Mouse (Mus musculus) 3T3-L1 (cell line): ENCODE measurements at regions not wholly inside any gene's neighbourhood (a gene's known extent, or its start where the extent isn't known, plus 50 kb on each side); places are given as distances from the start of the nearest gene placed in this dataset.

Experiments
- DNase-seq: peaks from one replicate; pipeline ENCODE4 v3.0.0-alpha.2; 2015; ENCODE audit warnings: low read depth, low spot score

DNA sequence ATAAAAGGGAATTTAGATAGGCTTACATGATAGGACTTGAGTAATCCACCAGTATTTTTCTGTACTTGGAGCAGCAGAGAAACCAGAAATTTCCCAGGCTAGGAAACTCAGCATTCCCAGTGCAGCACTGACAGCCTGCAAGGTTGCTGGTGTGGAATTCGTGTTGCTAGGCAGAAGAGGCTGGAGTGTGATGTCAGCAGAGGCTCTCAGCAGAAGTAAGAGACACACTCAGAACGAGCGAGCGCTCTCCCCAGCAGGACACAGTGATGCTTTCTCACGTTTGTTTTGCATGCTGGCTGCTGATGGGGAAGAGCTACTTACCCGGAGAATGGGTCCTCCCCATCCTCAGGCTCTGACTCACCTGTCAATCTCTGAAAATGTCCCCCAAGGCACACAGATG is 104.7 kb downstream of the Dusp6 start:
- DNase-seq: no peak

DNA sequence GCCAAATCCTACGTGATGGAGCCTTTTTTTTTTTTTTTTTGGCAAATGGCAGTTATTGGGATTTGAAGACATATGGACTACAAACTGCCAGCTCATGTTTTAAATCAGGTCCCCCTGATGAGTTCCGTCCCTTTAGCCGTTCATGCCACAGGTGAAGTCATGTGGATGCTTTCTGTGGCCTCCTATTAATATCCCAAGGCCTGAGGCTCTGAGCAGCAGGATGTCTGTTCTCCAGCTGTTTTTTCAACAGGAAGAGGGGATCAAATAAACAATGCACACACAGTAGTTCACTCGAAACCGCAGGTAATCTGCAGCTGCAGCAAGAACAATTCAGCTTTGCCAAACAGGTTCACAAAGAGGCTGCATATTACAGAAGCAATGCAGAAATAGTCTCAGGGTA is 112.1 kb downstream of the Dusp6 start:
- no peak for DNase-seq

GRCm38 (mm10) chr10:99376430-99376829 is 113.4 kb downstream of the Dusp6 start:
- no peak for DNase-seq

DNA sequence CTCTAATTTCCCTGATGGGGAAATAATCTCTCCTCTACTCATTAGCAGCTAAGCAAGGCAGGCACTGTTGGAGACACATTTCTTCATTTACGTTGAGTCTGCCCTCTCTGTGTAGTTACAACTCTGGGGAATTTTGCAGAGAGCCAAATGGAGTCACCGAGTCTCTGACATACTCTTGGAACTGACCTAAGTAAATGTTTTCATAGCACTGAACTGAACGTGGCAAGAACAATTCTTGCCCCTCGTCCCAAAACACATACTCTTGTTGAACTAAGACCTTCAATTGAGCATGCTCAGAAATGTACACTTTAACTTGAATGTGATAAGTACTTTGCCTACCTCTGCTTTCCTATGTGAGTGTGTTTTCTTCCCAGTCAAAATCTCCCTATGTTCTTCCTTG is 114.5 kb downstream of the Dusp6 start:
- DNase-seq: no peak

DNA sequence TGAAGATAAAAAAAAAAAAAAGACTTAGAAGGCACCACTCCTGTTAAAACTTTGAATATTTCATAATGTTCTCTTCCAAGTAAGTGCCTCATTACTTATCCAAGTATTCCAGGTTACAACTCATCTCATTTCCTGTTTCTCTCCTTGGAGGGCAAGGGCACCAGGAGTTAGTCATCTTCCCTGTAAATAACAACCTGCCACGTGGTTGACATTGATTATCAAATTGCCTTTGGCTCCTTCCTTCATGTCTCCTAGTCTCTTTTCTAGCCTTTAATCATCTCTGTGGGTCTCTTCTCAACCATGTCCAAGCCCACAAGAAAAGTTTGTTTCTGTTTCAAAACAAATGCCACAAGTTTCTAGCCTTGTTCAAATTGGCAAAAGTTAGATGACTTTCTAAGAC is 116.1 kb downstream of the Dusp6 start:
- no peak for DNase-seq

GRCm38 (mm10) chr10:99380170-99380569 is 117.1 kb downstream of the Dusp6 start:
- DNase-seq: no peak

- DNase-seq: no peak
These were observed 120.0 kb downstream of the Dusp6 start for GRCm38 (mm10) chr10:99383028-99383427.

- no peak for DNase-seq
These were observed 121.3 kb downstream of the Dusp6 start for GRCm38 (mm10) chr10:99384366-99384765.

GRCm38 (mm10) chr10:99384851-99385250 is 121.8 kb downstream of the Dusp6 start:
- DNase-seq: no peak

GRCm38 (mm10) chr10:99385854-99386253 is 122.8 kb downstream of the Dusp6 start:
- no peak for DNase-seq

GRCm38 (mm10) chr10:99388526-99388925 is 125.5 kb downstream of the Dusp6 start:
- DNase-seq: no peak

DNA sequence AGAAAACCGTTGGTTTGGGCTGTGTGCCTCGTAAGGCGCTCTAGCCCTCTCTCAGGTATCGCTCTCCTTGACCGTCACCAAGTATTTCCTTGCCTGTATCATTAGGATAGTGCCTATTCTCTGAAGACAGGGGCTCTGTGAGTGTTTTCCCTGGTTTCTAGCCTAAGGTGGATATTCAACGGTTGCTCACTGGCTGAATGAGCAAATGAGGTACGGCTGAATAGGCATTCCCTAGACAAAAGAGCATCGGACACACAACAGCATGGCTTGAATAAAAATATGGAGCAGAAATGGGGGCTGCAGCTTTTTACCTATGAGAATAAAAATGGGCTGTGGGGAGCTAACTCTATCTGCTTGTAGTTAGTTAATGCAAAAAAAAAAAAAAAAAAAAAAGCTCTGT is 126.0 kb downstream of the Dusp6 start:
- no peak for DNase-seq

DNA sequence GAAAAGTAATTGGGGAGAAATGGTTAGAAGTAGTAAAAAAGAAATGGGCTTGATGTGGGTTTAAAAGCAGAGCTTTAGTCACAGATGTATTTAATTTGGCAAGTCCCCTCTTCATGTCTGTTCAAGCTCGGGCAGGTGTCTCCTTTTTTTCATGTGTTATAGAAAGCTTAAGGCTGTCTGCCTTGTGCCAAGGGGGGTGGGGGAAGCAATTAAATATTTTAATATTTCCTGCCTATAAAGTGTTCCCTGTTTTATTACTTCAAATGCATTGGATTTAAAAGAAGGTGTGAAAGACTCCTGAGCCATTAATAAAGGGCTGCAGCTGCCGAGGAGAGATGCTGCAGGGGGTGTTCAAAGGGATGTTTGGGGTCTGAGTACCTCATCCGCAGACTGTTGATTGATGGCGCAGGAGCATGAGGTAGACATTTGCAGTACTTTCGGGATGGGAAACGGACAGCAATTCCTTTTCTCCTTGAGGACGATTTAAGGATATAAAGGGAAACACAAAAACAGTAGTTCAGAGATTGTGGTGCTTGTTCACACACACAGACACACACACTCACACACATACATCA is 127.7 kb downstream of the Dusp6 start:
- DNase-seq: no peak

DNA sequence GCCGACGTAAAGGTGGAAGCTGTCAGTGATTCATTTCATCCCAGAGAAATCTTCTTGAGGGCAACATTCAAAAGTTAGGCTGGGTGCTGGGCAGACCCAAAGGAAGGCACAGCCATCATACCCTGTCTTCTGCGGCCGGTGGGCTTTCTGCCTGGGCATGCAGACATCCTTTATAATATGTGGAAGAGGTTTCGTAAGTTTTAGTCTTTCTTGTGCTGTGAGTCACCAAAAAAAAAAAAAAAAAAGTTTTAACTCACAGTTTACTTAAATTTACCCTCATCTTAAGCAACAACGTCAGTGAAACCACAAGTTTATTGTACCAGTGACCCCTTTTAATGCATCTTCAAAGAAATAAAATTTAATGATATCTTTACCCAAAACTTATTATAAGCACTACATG is 128.7 kb downstream of the Dusp6 start:
- DNase-seq: no peak

GRCm38 (mm10) chr10:99392979-99393378 is 129.9 kb downstream of the Dusp6 start:
- no peak for DNase-seq

GRCm38 (mm10) chr10:99393523-99393922 is 130.5 kb downstream of the Dusp6 start:
- no peak for DNase-seq

DNA sequence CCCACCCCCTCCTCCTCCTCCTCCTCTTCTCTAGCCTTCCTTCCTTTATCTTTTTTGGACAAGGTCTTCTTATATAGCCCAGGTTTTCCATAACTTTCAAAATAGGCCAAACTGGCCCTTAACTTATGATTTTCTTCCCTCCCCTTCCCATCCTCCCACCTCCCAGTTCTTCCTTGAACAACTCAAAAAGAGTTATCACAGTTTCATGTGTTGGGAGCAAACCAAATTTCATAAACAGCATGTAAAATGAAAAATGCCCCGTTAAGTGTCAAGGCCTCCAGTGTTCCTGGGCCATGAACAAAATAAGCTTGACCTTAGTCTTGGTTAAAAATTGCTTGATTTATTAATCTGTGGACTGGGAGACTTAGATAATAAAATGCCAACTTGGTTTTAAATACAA is 132.4 kb downstream of the Dusp6 start:
- no peak for DNase-seq

DNA sequence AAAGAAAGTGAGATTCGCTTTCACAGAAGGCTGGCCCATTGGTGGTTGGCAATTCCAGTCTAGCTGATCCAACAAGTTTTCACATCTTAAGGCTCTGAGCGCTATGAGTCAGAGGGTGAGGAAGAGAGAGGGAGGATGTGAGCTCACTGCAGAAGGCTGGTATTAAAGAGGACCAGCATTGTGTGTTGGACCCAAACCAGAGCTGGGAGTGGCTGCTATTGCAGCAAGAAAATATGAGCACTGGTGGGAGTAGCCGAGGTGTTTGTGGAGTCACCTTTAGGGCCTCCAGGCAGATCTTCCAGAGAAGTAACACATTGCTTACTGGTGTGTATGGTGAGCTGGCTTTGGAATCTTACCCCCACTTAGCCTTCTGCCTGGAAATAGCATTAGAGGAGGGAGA is 133.6 kb downstream of the Dusp6 start:
- peak; percentile 95 for DNase-seq

- peak; percentile 21 for DNase-seq
These were observed 137.0 kb downstream of the Dusp6 start for GRCm38 (mm10) chr10:99400076-99400475.

DNA sequence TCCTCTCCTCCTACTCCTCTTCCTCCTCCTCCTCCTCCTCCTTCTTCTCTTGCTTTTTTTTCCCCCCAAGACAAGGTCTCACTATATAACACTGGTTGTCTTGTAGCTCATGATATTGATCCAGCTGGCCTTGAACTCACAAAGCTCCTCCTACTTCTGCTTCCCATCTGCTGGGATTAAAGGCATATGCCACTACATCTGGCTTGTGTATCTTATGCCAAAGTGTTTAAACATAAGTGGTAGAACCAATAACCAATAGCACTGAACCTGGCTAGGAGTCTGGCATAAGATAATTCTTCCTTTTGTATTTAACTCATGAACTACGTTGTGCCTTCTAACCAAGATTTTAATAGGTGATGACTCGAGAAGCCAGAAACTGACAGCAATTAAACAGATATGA is 143.7 kb downstream of the Dusp6 start:
- no peak for DNase-seq

DNA sequence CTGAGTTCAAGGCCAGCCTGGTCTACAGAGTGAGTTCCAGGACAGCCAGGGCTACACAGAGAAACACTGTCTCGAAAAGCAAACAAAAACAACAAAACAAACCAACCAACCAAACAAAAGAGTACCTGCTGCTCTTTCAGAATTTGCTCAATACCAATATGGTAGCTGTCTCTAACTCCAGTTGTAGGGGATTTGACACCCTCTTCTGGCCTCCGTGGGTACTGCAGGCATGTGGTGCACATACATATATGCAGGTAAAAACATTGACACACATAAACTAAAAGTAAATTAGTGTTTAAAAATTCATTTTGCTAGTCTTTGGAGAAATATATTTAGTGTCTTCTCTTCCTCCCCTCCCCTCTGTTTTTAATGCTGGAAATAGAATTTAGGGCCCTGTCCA is 145.8 kb downstream of the Dusp6 start:
- peak; percentile 18 for DNase-seq

GRCm38 (mm10) chr10:99409744-99410143 is 146.7 kb downstream of the Dusp6 start:
- no peak for DNase-seq

- DNase-seq: no peak
These were observed 147.7 kb downstream of the Dusp6 start for GRCm38 (mm10) chr10:99410754-99411153.

GRCm38 (mm10) chr10:99413455-99413854 is 150.4 kb downstream of the Dusp6 start:
- no peak for DNase-seq
